Mouse (Mus musculus): ENCODE measurements around the gene Ppp1r15a.

DNA sequence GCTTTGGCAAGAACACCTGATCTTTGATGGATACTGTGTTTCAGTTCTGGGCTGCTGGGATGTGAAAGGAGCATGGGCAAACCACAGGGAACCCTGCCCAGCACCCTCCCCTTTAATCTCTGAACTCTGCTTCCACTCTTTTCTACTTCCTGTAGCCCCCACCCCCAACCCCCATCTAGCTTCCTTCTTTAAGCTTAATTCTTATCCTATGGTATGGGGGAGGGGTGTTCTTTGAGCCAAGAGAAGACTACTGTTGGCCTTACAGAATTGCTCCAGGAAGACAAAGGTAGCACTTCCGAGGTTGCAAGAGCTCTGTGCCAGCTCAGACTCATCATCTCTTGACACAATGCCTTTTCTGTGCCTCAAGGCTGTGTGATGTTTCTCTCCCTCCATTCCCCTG, 45.9 kb upstream of the Ppp1r15a start:
- no peak for TF ChIP-seq POLR2A (IDR thresholded peaks at IDR 0.05; ENCODE audit: extremely low read depth, insufficient read depth, low read length)
- no peak for TF ChIP-seq CTCF (IDR thresholded peaks at IDR 0.05; ENCODE audit: low read depth, low read length)

All from liver, adult 2 months (tissue).